Mouse (Mus musculus): ENCODE measurements around the gene Ppp1r1b. TPM values are rescaled to one million over a fixed set of nuclear protein-coding genes. Genes with fewer than 3 reads are reported as not detected.

Gene Ppp1r1b
- polyA plus RNA-seq, 1 experiment: not detected

- H3K4me3 ChIP-seq: no peak overlapping the region
- no peak overlapping the region for H3ac ChIP-seq (ENCODE audit: control insufficient read depth, insufficient read length)
- TF ChIP-seq MAX (IDR thresholded peaks at IDR 0.05; ENCODE audit: low read depth) (no peak), MYOD1 (IDR thresholded peaks at IDR 0.05; ENCODE audit: control insufficient read depth in 1 of 3, insufficient read length in 2 of 3, low read depth in 2 of 3) (no peak), MYOG (IDR thresholded peaks at IDR 0.05; ENCODE audit: control insufficient read depth in 1 of 3, insufficient read depth in 1 of 3, insufficient read length in 2 of 3, low read depth in 2 of 3) (no peak), REST (IDR thresholded peaks at IDR 0.05; ENCODE audit: insufficient read depth, insufficient read length) (no peak), TCF12 (IDR thresholded peaks at IDR 0.05; ENCODE audit: insufficient read depth, poor library complexity, severe bottlenecking) (no peak), POLR2A (IDR thresholded peaks at IDR 0.05; ENCODE audit: insufficient read length, low read depth) (no peak), SRF (IDR thresholded peaks at IDR 0.05; ENCODE audit: control insufficient read depth, insufficient read length, low read depth) (no peak), E2F4 (IDR thresholded peaks at IDR 0.05; ENCODE audit: insufficient read depth) (no peak), TCF3 (IDR thresholded peaks at IDR 0.05; ENCODE audit: insufficient read length, low read depth) (no peak), CEBPB (IDR thresholded peaks at IDR 0.05; ENCODE audit: insufficient read depth, poor library complexity, severe bottlenecking) (no peak), USF1 (IDR thresholded peaks at IDR 0.05; ENCODE audit: low read depth) (no peak), POLR2AphosphoS2 (IDR thresholded peaks at IDR 0.05; ENCODE audit: insufficient read length, low read depth) (no peak)
- peaks cover 4% of the 10 kb centered on the region for H3K36me3 ChIP-seq (ENCODE audit: control insufficient read depth, insufficient read depth)
- no peak overlapping the region for H3K4me2 ChIP-seq (ENCODE audit: low read depth)
- no peaks in the 10 kb centered on the region for H3K27me3 ChIP-seq (ENCODE audit: control insufficient read depth, insufficient read depth, insufficient read length)
- no peaks in the 10 kb centered on the region for H3K79me2 ChIP-seq (ENCODE audit: control insufficient read depth, insufficient read depth)
Observed at GRCm38 (mm10) chr11:98369337-98369736, 21.1 kb downstream of the Ppp1r1b start.

GRCm38 (mm10) chr11:98370588-98370987 lies 22.4 kb downstream of the Ppp1r1b start:
- Histone ChIP-seq H3ac (ENCODE audit: control insufficient read depth, insufficient read length) (no peak overlapping the region), H3K27me3 (ENCODE audit: control insufficient read depth, insufficient read depth, insufficient read length) (no peaks in the 10 kb centered on the region), H3K4me3 (no peak overlapping the region), H3K36me3 (ENCODE audit: control insufficient read depth, insufficient read depth) (peaks cover 11% of the 10 kb centered on the region), H3K79me2 (ENCODE audit: control insufficient read depth, insufficient read depth) (no peaks in the 10 kb centered on the region), H3K4me2 (ENCODE audit: low read depth) (no peak overlapping the region)
- TF ChIP-seq CEBPB (IDR thresholded peaks at IDR 0.05; ENCODE audit: insufficient read depth, poor library complexity, severe bottlenecking) (no peak), MAX (IDR thresholded peaks at IDR 0.05; ENCODE audit: low read depth) (no peak), REST (IDR thresholded peaks at IDR 0.05; ENCODE audit: insufficient read depth, insufficient read length) (no peak), POLR2A (IDR thresholded peaks at IDR 0.05; ENCODE audit: insufficient read length, low read depth) (no peak), TCF12 (IDR thresholded peaks at IDR 0.05; ENCODE audit: insufficient read depth, poor library complexity, severe bottlenecking) (no peak), MYOG (IDR thresholded peaks at IDR 0.05; ENCODE audit: control insufficient read depth in 1 of 3, insufficient read depth in 1 of 3, insufficient read length in 2 of 3, low read depth in 2 of 3) (no peak), TCF3 (IDR thresholded peaks at IDR 0.05; ENCODE audit: insufficient read length, low read depth) (no peak), E2F4 (IDR thresholded peaks at IDR 0.05; ENCODE audit: insufficient read depth) (no peak), POLR2AphosphoS2 (IDR thresholded peaks at IDR 0.05; ENCODE audit: insufficient read length, low read depth) (no peak), MYOD1 (IDR thresholded peaks at IDR 0.05; ENCODE audit: control insufficient read depth in 1 of 3, insufficient read length in 2 of 3, low read depth in 2 of 3) (no peak), SRF (IDR thresholded peaks at IDR 0.05; ENCODE audit: control insufficient read depth, insufficient read length, low read depth) (no peak), USF1 (IDR thresholded peaks at IDR 0.05; ENCODE audit: low read depth) (no peak)

- H3ac ChIP-seq (ENCODE audit: control insufficient read depth, insufficient read length): no peak overlapping the region
- TF ChIP-seq TCF3 (IDR thresholded peaks at IDR 0.05; ENCODE audit: insufficient read length, low read depth) (no peak), MYOD1 (IDR thresholded peaks at IDR 0.05; ENCODE audit: control insufficient read depth in 1 of 3, insufficient read length in 2 of 3, low read depth in 2 of 3) (no peak), REST (IDR thresholded peaks at IDR 0.05; ENCODE audit: insufficient read depth, insufficient read length) (no peak)
- no peaks in the 10 kb centered on the region for H3K79me2 ChIP-seq (ENCODE audit: control insufficient read depth, insufficient read depth)
- H3K4me2 ChIP-seq (ENCODE audit: low read depth): no peak overlapping the region
- no peaks in the 10 kb centered on the region for H3K27me3 ChIP-seq (ENCODE audit: control insufficient read depth, insufficient read depth, insufficient read length)
- H3K36me3 ChIP-seq (ENCODE audit: control insufficient read depth, insufficient read depth): peaks cover 17% of the 10 kb centered on the region
- no peak overlapping the region for H3K4me3 ChIP-seq
Observed at GRCm38 (mm10) chr11:98371556-98372240, 23.5 kb downstream of the Ppp1r1b start.

- Histone ChIP-seq H3K27me3 (ENCODE audit: control insufficient read depth, insufficient read depth, insufficient read length) (no peaks in the 10 kb centered on the region), H3K4me2 (ENCODE audit: low read depth) (no peak overlapping the region), H3K4me3 (no peak overlapping the region), H3K36me3 (ENCODE audit: control insufficient read depth, insufficient read depth) (peaks cover 22% of the 10 kb centered on the region), H3ac (ENCODE audit: control insufficient read depth, insufficient read length) (no peak overlapping the region), H3K79me2 (ENCODE audit: control insufficient read depth, insufficient read depth) (no peaks in the 10 kb centered on the region)
- TF ChIP-seq MAX (IDR thresholded peaks at IDR 0.05; ENCODE audit: low read depth): no peak
Observed at GRCm38 (mm10) chr11:98372406-98372805, 24.2 kb downstream of the Ppp1r1b start.

- H3K4me3 ChIP-seq: no peak overlapping the region
- H3K36me3 ChIP-seq (ENCODE audit: control insufficient read depth, insufficient read depth): peaks cover 25% of the 10 kb centered on the region
- no peaks in the 10 kb centered on the region for H3K79me2 ChIP-seq (ENCODE audit: control insufficient read depth, insufficient read depth)
- no peak for TF ChIP-seq SRF (IDR thresholded peaks at IDR 0.05; ENCODE audit: control insufficient read depth, insufficient read length, low read depth)
- no peak for TF ChIP-seq POLR2AphosphoS2 (IDR thresholded peaks at IDR 0.05; ENCODE audit: insufficient read length, low read depth)
- no peak for TF ChIP-seq MAX (IDR thresholded peaks at IDR 0.05; ENCODE audit: low read depth)
- TF ChIP-seq CEBPB (IDR thresholded peaks at IDR 0.05; ENCODE audit: insufficient read depth, poor library complexity, severe bottlenecking): no peak
- no peak for TF ChIP-seq MYOG (IDR thresholded peaks at IDR 0.05; ENCODE audit: control insufficient read depth in 1 of 3, insufficient read depth in 1 of 3, insufficient read length in 2 of 3, low read depth in 2 of 3)
- TF ChIP-seq USF1 (IDR thresholded peaks at IDR 0.05; ENCODE audit: low read depth): no peak
- no peak for TF ChIP-seq REST (IDR thresholded peaks at IDR 0.05; ENCODE audit: insufficient read depth, insufficient read length)
- TF ChIP-seq E2F4 (IDR thresholded peaks at IDR 0.05; ENCODE audit: insufficient read depth): no peak
- no peak for TF ChIP-seq MYOD1 (IDR thresholded peaks at IDR 0.05; ENCODE audit: control insufficient read depth in 1 of 3, insufficient read length in 2 of 3, low read depth in 2 of 3)
- no peak for TF ChIP-seq TCF3 (IDR thresholded peaks at IDR 0.05; ENCODE audit: insufficient read length, low read depth)
- no peak for TF ChIP-seq POLR2A (IDR thresholded peaks at IDR 0.05; ENCODE audit: insufficient read length, low read depth)
- TF ChIP-seq TCF12 (IDR thresholded peaks at IDR 0.05; ENCODE audit: insufficient read depth, poor library complexity, severe bottlenecking): no peak
- no peak overlapping the region for H3ac ChIP-seq (ENCODE audit: control insufficient read depth, insufficient read length)
- no peaks in the 10 kb centered on the region for H3K27me3 ChIP-seq (ENCODE audit: control insufficient read depth, insufficient read depth, insufficient read length)
- no peak overlapping the region for H3K4me2 ChIP-seq (ENCODE audit: low read depth)
Observed at GRCm38 (mm10) chr11:98373244-98373643, 25.0 kb downstream of the Ppp1r1b start.

Measured in myocyte (in vitro differentiated cells).